18 mouse cellular contexts compared by ENCODE assay signal in genomic region chr15:85970441-85970840, GRCm38 (mm10).
DNase-seq lines count a peak whose midpoint lies in the region; ATAC-seq and TF ChIP-seq lines count a peak whose summit lies in the region.
"Had no signal": no experiment of that assay in that cellular context is flagged by ENCODE, and none has a peak within 500 bp of the region (broad histone marks: within the 10 kb centered on the region; RNA-seq: fewer than 3 reads in every experiment).

No protein-coding gene starts in this region.

- ATAC-seq in heart, embryonic 15.5 days (replicated peaks; ENCODE audit: insufficient number of reproducible peaks, insufficient read depth, low FRiP score, low read depth): no peak
- ATAC-seq in lung, embryonic 16.5 days (ENCODE audit: low read depth): no peak
- ATAC-seq in megakaryocyte progenitor cell, adult 5-6 weeks (replicated peaks; ENCODE audit: poor library complexity): peak; percentile 62
- no peak for ATAC-seq in hindbrain, embryonic 14.5 days (ENCODE audit: low FRiP score)

- H3K36me3 ChIP-seq in heart, embryonic 15.5 days: no peaks in the 10 kb centered on the region
- H3K36me3 ChIP-seq in lung, embryonic 16.5 days (ENCODE audit: control insufficient read depth, insufficient read depth, low read length): no peaks in the 10 kb centered on the region
- H3K36me3 ChIP-seq in hindbrain, embryonic 14.5 days (replicated peaks; ENCODE audit: control insufficient read depth, insufficient read depth): no peaks in the 10 kb centered on the region
- H3K36me3 ChIP-seq: hindbrain, embryonic 12.5 days; midbrain, embryonic 13.5 days had no signal

- WGBS in heart, embryonic 15.5 days: 52% methylated on average over 8 of the region's 8 CpGs
- 31% methylated on average over 8 of the region's 8 CpGs for WGBS in lung, embryonic 16.5 days
- 9% methylated on average over 8 of the region's 8 CpGs for WGBS in bone marrow, adult 2 months
- 69% methylated on average over 8 of the region's 8 CpGs for WGBS in hindbrain, embryonic 14.5 days

- H3K9me3 ChIP-seq in heart, embryonic 15.5 days (replicated peaks): no peaks in the 10 kb centered on the region
- no peaks in the 10 kb centered on the region for H3K9me3 ChIP-seq in lung, embryonic 16.5 days (ENCODE audit: control insufficient read depth, low read length)
- H3K9me3 ChIP-seq in hindbrain, embryonic 14.5 days (ENCODE audit: control insufficient read depth, low read length): no peaks in the 10 kb centered on the region
- H3K9me3 ChIP-seq: hindbrain, embryonic 12.5 days; midbrain, embryonic 13.5 days had no signal

- no peak overlapping the region for H3K4me2 ChIP-seq in heart, embryonic 15.5 days
- H3K4me2 ChIP-seq in lung, embryonic 16.5 days (ENCODE audit: low read depth, low read length): peak overlapping the region; percentile 23; the same call in 1 of the 2 replicates
- no peak overlapping the region for H3K4me2 ChIP-seq in hindbrain, embryonic 14.5 days (replicated peaks)
- H3K4me2 ChIP-seq: hindbrain, embryonic 12.5 days; midbrain, embryonic 13.5 days had no signal

- peak overlapping the region; percentile 89; the same call in 1 of the 2 replicates for H3K27ac ChIP-seq in heart, embryonic 15.5 days
- H3K27ac ChIP-seq in lung, embryonic 16.5 days (ENCODE audit: low read length): peak overlapping the region; percentile 92
- H3K27ac ChIP-seq in bone marrow, adult 2 months (ENCODE audit: control insufficient read depth, insufficient read depth, low read depth, low read length, poor library complexity): 0 out of 2 replicates have a peak overlapping the region, but pooled peaks have one; percentile 6
- no peak overlapping the region for H3K27ac ChIP-seq in hindbrain, embryonic 14.5 days
- H3K27ac ChIP-seq: midbrain, embryonic 13.5 days had no signal

- H3K9ac ChIP-seq in heart, embryonic 15.5 days: no peak overlapping the region
- H3K9ac ChIP-seq in lung, embryonic 16.5 days (ENCODE audit: low read length): no peak overlapping the region
- no peak overlapping the region for H3K9ac ChIP-seq in hindbrain, embryonic 14.5 days
- H3K9ac ChIP-seq: hindbrain, embryonic 12.5 days; midbrain, embryonic 13.5 days had no signal

- peaks cover 39% of the 10 kb centered on the region for H3K4me1 ChIP-seq in heart, embryonic 15.5 days (replicated peaks)
- H3K4me1 ChIP-seq in lung, embryonic 16.5 days (replicated peaks; ENCODE audit: control insufficient read depth, insufficient read depth, low read length): peaks cover 36% of the 10 kb centered on the region
- peaks cover 6% of the 10 kb centered on the region for H3K4me1 ChIP-seq in bone marrow, adult 2 months (ENCODE audit: control insufficient read depth, insufficient read depth, low read length)
- peaks cover 14% of the 10 kb centered on the region for H3K4me1 ChIP-seq in hindbrain, embryonic 14.5 days (replicated peaks; ENCODE audit: control insufficient read depth, insufficient read depth, low read length)

- H3K27me3 ChIP-seq in heart, embryonic 15.5 days: no peaks in the 10 kb centered on the region
- H3K27me3 ChIP-seq in lung, embryonic 16.5 days (ENCODE audit: control insufficient read depth, insufficient read depth, low read depth, low read length): no peaks in the 10 kb centered on the region
- H3K27me3 ChIP-seq in hindbrain, embryonic 14.5 days (ENCODE audit: control insufficient read depth, insufficient read depth, low read length): no peaks in the 10 kb centered on the region
- H3K27me3 ChIP-seq: hindbrain, embryonic 12.5 days; midbrain, embryonic 13.5 days had no signal

- no peak for TF ChIP-seq POLR2A in bone marrow, adult 2 months (IDR thresholded peaks at IDR 0.05; ENCODE audit: borderline replicate concordance, control insufficient read depth, low read depth, low read length)

- no peak for DNase-seq in heart, adult 18-20 months
- DNase-seq in lung, postnatal 36 days: no peak
- no peak for DNase-seq in hindbrain, embryonic 14.5 days (ENCODE audit: low spot score)
- no peak for DNase-seq in spleen, adult 12 weeks (ENCODE audit: low spot score)
- DNase-seq: cerebellum, adult 2 months; gastrocnemius, postnatal 36 days; kidney, adult 11 months; kidney, postnatal 25 days; liver; spleen, adult 18-20 months; thymus, postnatal 36 days had no signal

- H3K4me3 ChIP-seq in heart, embryonic 15.5 days: no peak overlapping the region
- H3K4me3 ChIP-seq in lung, embryonic 16.5 days (ENCODE audit: low read length): no peak overlapping the region
- H3K4me3 ChIP-seq in bone marrow, adult 2 months (replicated peaks; ENCODE audit: control insufficient read depth, low read depth, low read length): peak overlapping the region; percentile 23
- no peak overlapping the region for H3K4me3 ChIP-seq in hindbrain, embryonic 14.5 days (replicated peaks; ENCODE audit: low read length)
- H3K4me3 ChIP-seq: hindbrain, embryonic 12.5 days; midbrain, embryonic 13.5 days; myocyte had no signal

- TF ChIP-seq CTCF in bone marrow, adult 2 months (IDR thresholded peaks at IDR 0.05; ENCODE audit: control insufficient read depth, insufficient read depth, low read length): no peak
